Mouse (Mus musculus) brain, embryonic 14.5 days (tissue): ENCODE results near the gene Stag2. TPM values are rescaled to one million over a fixed set of nuclear protein-coding genes. Genes with fewer than 3 reads are reported as not detected.

ENCODE experiments used
- DNase-seq: peaks from one replicate; pipeline ENCODE4 v3.0.0-alpha.2; 2011; ENCODE audit warnings: low read depth
- CTCF ChIP-seq: fragments of 200-500 bp; IDR thresholded peaks from 2 replicates; pipeline ENCODE4 v1.5.1; 2012; ENCODE audit warnings: inconsistent platforms, mild to moderate bottlenecking, moderate library complexity, borderline replicate concordance; ENCODE audit not compliant: insufficient read depth, insufficient read length; ENCODE audit errors: extremely low read depth
- POLR2A ChIP-seq: fragments of 200-500 bp; IDR thresholded peaks from 2 replicates; pipeline ENCODE4 v1.6.1; 2012; ENCODE audit warnings: mild to moderate bottlenecking, inconsistent platforms, borderline replicate concordance; ENCODE audit not compliant: poor library complexity, insufficient read depth, insufficient read length, severe bottlenecking; ENCODE audit errors: extremely low read depth
- polyA plus RNA-seq: library from polyadenylated mRNA; depleted of rRNA; stranded (reverse); fragments of >200 nt; gene quantifications from 2 replicates; pipeline ENCODE4 v1.2.3, GENCODE M21; 2012; rRNA removed

The Stag2 gene
- polyA plus RNA-seq, 1 experiment: 25.8 TPM

DNA sequence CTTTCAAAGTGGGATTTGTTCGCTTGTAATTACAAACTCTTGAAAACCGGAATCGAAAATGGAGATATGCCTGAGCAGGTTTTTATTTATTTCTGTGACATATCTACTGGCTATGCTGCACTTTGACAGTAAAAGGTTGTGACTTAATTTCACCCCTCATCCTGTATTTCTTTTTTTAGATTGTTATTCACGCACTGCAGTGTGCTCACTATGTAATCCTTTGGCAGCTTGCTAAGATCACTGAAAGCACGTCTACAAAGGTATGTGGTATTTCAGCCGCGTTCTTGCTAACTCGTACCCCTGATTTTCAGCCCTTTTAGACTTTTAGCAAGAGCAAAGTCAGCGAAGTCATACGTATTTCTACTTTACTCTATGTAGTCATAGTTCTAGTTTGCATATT, 101.2 kb downstream of the Stag2 start:
- no peak for DNase-seq
- TF ChIP-seq POLR2A (no peak), CTCF (no peak)

DNA sequence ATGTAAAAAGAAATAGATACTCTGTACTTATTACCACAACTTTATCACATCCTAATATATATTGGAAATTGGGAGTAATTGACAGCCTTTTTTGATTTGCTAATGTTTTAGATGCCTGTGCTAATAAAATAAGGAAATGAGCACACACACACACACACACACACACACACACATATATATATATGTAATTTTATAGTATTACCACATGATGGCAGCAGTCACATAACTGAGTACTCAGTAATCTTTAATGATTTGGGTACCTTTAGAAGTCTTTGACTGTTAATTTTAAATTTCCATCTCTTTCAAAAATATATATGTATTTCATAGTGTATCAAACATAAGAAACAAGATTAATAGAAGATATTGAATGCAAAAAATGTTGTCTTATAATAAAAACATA, 123.6 kb downstream of the Stag2 start:
- peak; percentile 29 for DNase-seq

DNA sequence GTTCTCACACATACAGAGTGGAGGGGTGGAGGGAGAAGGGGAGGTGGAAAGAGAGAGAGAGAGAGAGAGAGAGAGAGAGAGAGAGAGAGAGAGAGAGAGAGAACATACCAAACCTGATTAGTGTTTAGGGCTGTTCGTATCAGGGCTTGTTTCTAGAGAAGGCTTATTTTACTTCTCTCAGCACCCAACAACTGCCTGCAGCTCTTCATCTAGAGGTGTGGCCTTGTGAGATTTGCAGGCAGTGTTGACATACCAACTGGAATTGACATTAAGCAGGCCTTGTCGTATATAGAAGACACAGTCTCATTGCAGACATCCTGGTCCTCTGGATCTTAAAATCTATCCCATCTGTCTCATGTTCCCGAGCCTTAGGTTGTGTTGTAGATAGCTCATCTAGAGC, 141.1 kb downstream of the Stag2 start:
- DNase-seq: no peak
- TF ChIP-seq POLR2A (no peak), CTCF (no peak)

More for the DNA sequence above, 123.6 kb downstream of the Stag2 start:
- TF ChIP-seq CTCF: no peak
- no peak for TF ChIP-seq POLR2A

GRCm38 (mm10) chrX:42315231-42315630, 166.1 kb downstream of the Stag2 start:
- TF ChIP-seq CTCF (no peak), POLR2A (no peak)
- peak; percentile 14 for DNase-seq

GRCm38 (mm10) chrX:42320424-42320823, 171.3 kb downstream of the Stag2 start:
- DNase-seq: peak; percentile 52

GRCm38 (mm10) chrX:42321200-42321773, 172.2 kb downstream of the Stag2 start:
- DNase-seq: peak; percentile 37
- TF ChIP-seq POLR2A: no peak
- no peak for TF ChIP-seq CTCF

More at GRCm38 (mm10) chrX:42320424-42320823, 171.3 kb downstream of the Stag2 start:
- TF ChIP-seq CTCF: no peak
- no peak for TF ChIP-seq POLR2A

- no peak for TF ChIP-seq CTCF
- no peak for TF ChIP-seq POLR2A
- peak; percentile 51 for DNase-seq
These were observed 175.7 kb downstream of the Stag2 start for GRCm38 (mm10) chrX:42324848-42325247.

Other genes with a start within 250 kb of the Stag2 start
- 58.1 and 65.6 TPM in 2 replicates for gene Thoc2, start 228.6 kb upstream of the Stag2 start, polyA plus RNA-seq
- gene Xiap, start 89.6 kb upstream of the Stag2 start, polyA plus RNA-seq: 27.8 and 32.2 TPM in 2 replicates